Mouse (Mus musculus) embryonic facial prominence, embryonic 10.5 days (tissue): Measurements from ENCODE around the gene Man2b2. TPM values are rescaled to one million over a fixed set of nuclear protein-coding genes. Genes with fewer than 3 reads are reported as not detected.
"Not testable (repeated sequence)": the region's sequence is repeated elsewhere in the genome, so short reads cannot be mapped to it uniquely, and the experiment has no call there.

Experiments used
- DNase-seq: peaks from one replicate; pipeline ENCODE4 v3.0.0-alpha.2; 2017; ENCODE audit warnings: low spot score
- H3K27ac ChIP-seq: fragments of 300-500 bp; sonication (generic); replicated peaks from 2 replicates; pipeline ENCODE4 v1.5.1; 2016; ENCODE audit warnings: mild to moderate bottlenecking
- H3K27me3 ChIP-seq: fragments of 300-500 bp; sonication (generic); replicated peaks from 2 replicates; pipeline ENCODE4 v1.6.1; 2016; ENCODE audit warnings: low read depth, mild to moderate bottlenecking; ENCODE audit not compliant: poor library complexity, severe bottlenecking
- H3K36me3 ChIP-seq: fragments of 300-500 bp; sonication (generic); replicated peaks from 2 replicates; pipeline ENCODE4 v1.6.1; 2016; ENCODE audit warnings: mild to moderate bottlenecking, moderate library complexity
- H3K4me1 ChIP-seq: fragments of 300-500 bp; sonication (generic); 2 replicates; pipeline ENCODE4 v1.6.1; 2016
- H3K4me3 ChIP-seq: fragments of 300-500 bp; sonication (generic); 2 replicates; pipeline ENCODE4 v1.5.1; 2016; ENCODE audit warnings: mild to moderate bottlenecking, moderate library complexity
- H3K9me3 ChIP-seq: fragments of 300-500 bp; sonication (generic); 2 replicates; pipeline ENCODE4 v1.6.1; 2016; ENCODE audit warnings: mild to moderate bottlenecking
- WGBS: fragments of 180-500 bp; shearing (Covaris S2); methylation state at CpG from one replicate; pipeline ENCODE4 v1.1.7; 2016; 5-methylcytosine and 5-hydroxymethylcytosine counted together
- polyA plus RNA-seq: library from polyadenylated mRNA; unstranded; fragments of >200 nt; fragmentation: Nextera tagmentation; extraction: Ambion mirVana; gene quantifications from 2 replicates; pipeline ENCODE4 v1.2.1, GENCODE M21; 2016

Man2b2 gene
- polyA plus RNA-seq, 1 experiment from 2014 or later, result 9.6 TPM

DNA sequence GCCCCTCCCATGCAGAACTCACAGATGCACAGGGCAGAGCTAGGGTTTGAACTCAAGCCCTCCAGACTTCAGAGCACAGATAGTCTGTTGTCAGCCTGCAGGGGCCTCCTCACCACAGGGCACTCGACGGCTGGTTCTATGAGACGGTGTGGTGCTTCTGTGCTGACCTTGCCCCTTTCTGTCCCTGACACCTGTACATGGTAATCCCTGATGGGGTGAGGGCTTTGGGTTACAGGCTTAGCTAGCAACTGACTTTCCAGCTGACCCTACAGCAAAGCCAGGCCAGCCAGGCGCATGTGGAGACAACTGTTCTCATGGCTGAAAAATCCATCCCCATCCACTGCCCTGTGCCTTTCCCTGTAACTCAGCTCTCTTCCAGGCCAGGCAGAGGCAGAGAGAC lies 7.5 kb downstream of the Man2b2 start:
- H3K27me3 ChIP-seq, result no peaks in the 10 kb centered on the region
- DNase-seq, result no peak
- no peaks in the 10 kb centered on the region for H3K4me1 ChIP-seq
- peaks cover 57% of the 10 kb centered on the region for H3K36me3 ChIP-seq
- H3K4me3 ChIP-seq, result no peak overlapping the region
- H3K9me3 ChIP-seq, result no peaks in the 10 kb centered on the region
- peak overlapping the region; percentile 19; the same call in 1 of the 2 replicates for H3K27ac ChIP-seq
- 88% methylated on average over 4 of the region's 4 CpGs for WGBS

GRCm38 (mm10) chr5:36820142-36820541 lies 10.3 kb downstream of the Man2b2 start:
- Histone ChIP-seq H3K4me3 (no peak overlapping the region), H3K27ac (no peak overlapping the region), H3K4me1 (no peaks in the 10 kb centered on the region), H3K9me3 (no peaks in the 10 kb centered on the region), H3K36me3 (peaks cover 49% of the 10 kb centered on the region), H3K27me3 (no peaks in the 10 kb centered on the region)
- DNase-seq, result peak; percentile 66
- WGBS, result 43% methylated on average over 6 of the region's 6 CpGs

DNA sequence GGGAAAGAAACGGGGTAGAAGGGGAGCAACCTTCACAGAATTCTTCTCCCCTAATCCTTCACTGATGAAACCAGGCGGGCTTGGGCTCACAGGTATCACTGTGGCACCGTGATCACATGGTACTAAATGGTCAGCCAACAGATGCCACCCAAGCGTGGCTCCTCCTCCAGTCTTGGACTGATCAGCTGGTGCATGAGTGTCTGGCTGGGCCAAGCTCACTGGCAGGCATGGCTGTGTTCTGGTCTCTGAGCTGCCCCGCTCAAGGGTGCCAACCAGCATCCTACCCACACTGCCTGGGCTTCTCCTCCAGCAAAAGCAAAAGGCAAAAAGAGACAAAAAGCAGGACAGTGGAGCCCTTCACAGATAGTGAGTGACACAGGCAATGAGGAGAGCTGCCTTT lies 10.7 kb downstream of the Man2b2 start:
- H3K36me3 ChIP-seq, result peaks cover 51% of the 10 kb centered on the region
- no peaks in the 10 kb centered on the region for H3K4me1 ChIP-seq
- no peaks in the 10 kb centered on the region for H3K27me3 ChIP-seq
- no peak for DNase-seq
- H3K27ac ChIP-seq, result no peak overlapping the region
- H3K4me3 ChIP-seq, result no peak overlapping the region
- WGBS, result 91% methylated on average over 5 of the region's 5 CpGs
- no peaks in the 10 kb centered on the region for H3K9me3 ChIP-seq

DNA sequence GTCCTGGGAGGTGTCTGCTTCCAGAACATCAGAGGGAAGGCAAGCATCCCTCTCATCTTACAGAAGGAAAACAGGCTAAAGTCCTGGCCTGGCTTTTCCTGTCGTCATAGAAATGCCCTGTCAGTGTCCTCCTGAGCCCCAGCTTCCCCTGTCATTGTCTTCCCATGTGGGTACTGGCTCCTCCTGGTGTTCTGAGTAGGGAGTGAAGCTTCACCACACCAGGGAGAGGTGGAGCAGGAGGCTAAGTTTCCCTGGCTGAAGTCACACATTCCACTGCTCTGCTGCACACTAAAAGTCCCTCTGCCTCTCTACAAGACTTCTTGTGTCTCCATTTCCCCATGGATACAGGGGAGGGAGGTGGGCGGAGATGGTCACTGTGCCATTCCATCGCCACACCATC lies 12.7 kb downstream of the Man2b2 start:
- DNase-seq, result no peak
- H3K27ac ChIP-seq, result no peak overlapping the region
- no peaks in the 10 kb centered on the region for H3K4me1 ChIP-seq
- no peaks in the 10 kb centered on the region for H3K27me3 ChIP-seq
- no peak overlapping the region for H3K4me3 ChIP-seq
- 68% methylated on average over 3 of the region's 3 CpGs for WGBS
- peaks cover 41% of the 10 kb centered on the region for H3K36me3 ChIP-seq
- H3K9me3 ChIP-seq, result no peaks in the 10 kb centered on the region

- 81% methylated on average over 6 of the region's 6 CpGs for WGBS
- H3K27me3 ChIP-seq, result no peaks in the 10 kb centered on the region
- DNase-seq, result no peak
- no peak overlapping the region for H3K27ac ChIP-seq
- H3K4me1 ChIP-seq, result no peaks in the 10 kb centered on the region
- no peaks in the 10 kb centered on the region for H3K9me3 ChIP-seq
- H3K4me3 ChIP-seq, result no peak overlapping the region
- H3K36me3 ChIP-seq, result peaks cover 26% of the 10 kb centered on the region
Observed at GRCm38 (mm10) chr5:36814554-36814953, 15.9 kb downstream of the Man2b2 start.

GRCm38 (mm10) chr5:36811413-36811812 lies 19.0 kb downstream of the Man2b2 start:
- Histone ChIP-seq H3K27me3 (no peaks in the 10 kb centered on the region), H3K36me3 (peaks cover 20% of the 10 kb centered on the region), H3K4me3 (no peak overlapping the region), H3K9me3 (no peaks in the 10 kb centered on the region), H3K4me1 (peaks cover 3% of the 10 kb centered on the region; the same call in 1 of the 2 replicates), H3K27ac (no peak overlapping the region)
- WGBS, result 26% methylated on average over 3 of the region's 3 CpGs
- DNase-seq, result peak; percentile 79

- Histone ChIP-seq H3K4me1 (peaks cover 3% of the 10 kb centered on the region; the same call in 1 of the 2 replicates), H3K4me3 (no peak overlapping the region), H3K27ac (no peak overlapping the region), H3K36me3 (peaks cover 12% of the 10 kb centered on the region), H3K27me3 (no peaks in the 10 kb centered on the region), H3K9me3 (no peaks in the 10 kb centered on the region)
- no peak for DNase-seq
- 82% methylated on average over 3 of the region's 3 CpGs for WGBS
Observed at GRCm38 (mm10) chr5:36810634-36811033, 19.8 kb downstream of the Man2b2 start.

- Histone ChIP-seq H3K27ac (no peak overlapping the region), H3K9me3 (no peaks in the 10 kb centered on the region), H3K36me3 (peaks cover 2% of the 10 kb centered on the region; the same call in 1 of the 2 replicates), H3K27me3 (no peaks in the 10 kb centered on the region), H3K4me1 (peaks cover 3% of the 10 kb centered on the region; the same call in 1 of the 2 replicates), H3K4me3 (no peak overlapping the region)
- 84% methylated on average over 7 of the region's 7 CpGs for WGBS
- DNase-seq, result no peak
Observed at GRCm38 (mm10) chr5:36809123-36809522, 21.3 kb downstream of the Man2b2 start.

DNA sequence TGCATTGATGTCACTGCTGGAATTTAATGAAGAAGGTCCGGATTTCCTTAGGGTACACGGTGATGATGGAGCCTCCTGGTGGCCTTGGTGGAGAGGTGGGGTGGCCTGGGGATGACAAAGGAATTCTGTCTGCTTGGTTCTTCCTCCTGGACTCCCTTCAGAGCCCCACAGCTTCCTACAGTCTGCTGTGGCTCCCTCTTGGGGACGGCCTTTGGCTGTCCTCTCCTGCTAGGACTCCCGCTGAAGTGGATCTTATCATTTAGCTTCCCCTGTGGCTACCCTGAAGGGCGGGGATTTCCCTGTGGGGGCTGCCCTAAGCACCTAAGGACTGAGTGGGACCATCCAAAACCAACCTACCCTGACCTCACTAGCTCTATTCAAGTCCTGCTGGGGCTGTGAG lies 23.3 kb downstream of the Man2b2 start:
- 20% methylated on average over 5 of the region's 5 CpGs for WGBS
- H3K36me3 ChIP-seq, result no peaks in the 10 kb centered on the region
- no peak for DNase-seq
- peaks cover 3% of the 10 kb centered on the region; the same call in 1 of the 2 replicates for H3K4me1 ChIP-seq
- H3K4me3 ChIP-seq, result no peak overlapping the region
- H3K27ac ChIP-seq, result no peak overlapping the region
- no peaks in the 10 kb centered on the region for H3K9me3 ChIP-seq
- no peaks in the 10 kb centered on the region for H3K27me3 ChIP-seq

DNA sequence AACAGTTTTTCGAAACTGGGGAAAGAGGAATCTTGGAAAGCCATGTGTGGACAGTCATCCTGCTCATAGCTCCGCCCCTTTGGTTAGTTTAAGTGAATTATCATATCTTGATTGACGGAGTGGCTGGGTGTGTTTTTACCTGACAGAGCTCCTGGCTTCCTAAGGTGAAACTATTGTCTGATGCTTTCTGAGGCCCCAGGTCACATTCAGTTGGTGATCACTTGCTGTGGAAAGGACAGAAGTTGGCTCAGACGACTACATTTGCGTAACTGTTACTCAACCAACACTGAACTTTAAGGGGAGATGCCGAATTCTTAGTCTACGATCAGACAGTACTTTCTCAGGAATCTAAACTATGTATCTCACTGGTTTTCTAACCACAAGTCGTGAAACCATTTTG lies 33.2 kb downstream of the Man2b2 start:
- no peak for DNase-seq
- H3K36me3 ChIP-seq, result peaks cover 24% of the 10 kb centered on the region
- peak overlapping the region; percentile 83 for H3K4me3 ChIP-seq
- no peaks in the 10 kb centered on the region for H3K9me3 ChIP-seq
- peaks cover 5% of the 10 kb centered on the region for H3K4me1 ChIP-seq
- 53% methylated on average over 8 of the region's 8 CpGs for WGBS
- peak overlapping the region; percentile 94; the same call in 1 of the 2 replicates for H3K27ac ChIP-seq
- H3K27me3 ChIP-seq, result 0 out of 2 replicates have a peak, but pooled peaks cover 5% of the 10 kb centered on the region

GRCm38 (mm10) chr5:36796296-36797014 lies 34.0 kb downstream of the Man2b2 start, which contains the start of gene Mrfap1:
Gene Mrfap1, minus strand, starts transcription at chr5:36796772.
- peak; percentile 96 for DNase-seq
- H3K4me3 ChIP-seq, result peak within 1 kb of the TSS; percentile 83
- H3K36me3 ChIP-seq, result peaks cover 25% of the 10 kb centered on the region
- WGBS, result under 1% methylated on average over 90 of the region's 90 CpGs
- H3K9me3 ChIP-seq, H3K27me3 ChIP-seq, H3K4me1 ChIP-seq: not testable (repeated sequence)
- H3K27ac ChIP-seq, result peak within 1 kb of the TSS; percentile 94

GRCm38 (mm10) chr5:36795647-36796295 lies 34.7 kb downstream of the Man2b2 start:
- Histone ChIP-seq H3K36me3 (peaks cover 31% of the 10 kb centered on the region), H3K27ac (peak overlapping the region; percentile 94), H3K4me3 (peak overlapping the region; percentile 83)
- H3K27me3 ChIP-seq, H3K4me1 ChIP-seq, H3K9me3 ChIP-seq: not testable (repeated sequence)
- peak; percentile 68 for DNase-seq
- WGBS, result 5% methylated on average over 35 of the region's 37 CpGs

- WGBS, result 82% methylated on average over 9 of the region's 9 CpGs
Observed at GRCm38 (mm10) chr5:36791861-36792260, 38.6 kb downstream of the Man2b2 start.

More at GRCm38 (mm10) chr5:36791861-36792260, 38.6 kb downstream of the Man2b2 start:
- Histone ChIP-seq H3K4me3 (no peak overlapping the region), H3K27me3 (no peaks in the 10 kb centered on the region), H3K27ac (no peak overlapping the region), H3K9me3 (no peaks in the 10 kb centered on the region), H3K36me3 (peaks cover 34% of the 10 kb centered on the region), H3K4me1 (peaks cover under 1% of the 10 kb centered on the region; the same call in 1 of the 2 replicates)
- DNase-seq, result no peak
